Mouse (Mus musculus) G1E (cell line): Measurements from ENCODE around the gene Gck.

Experiments
- CTCF ChIP-seq: IDR thresholded peaks from 2 replicates; pipeline ENCODE4 v1.5.1; 2012; ENCODE audit warnings: low read depth, low read length, inconsistent platforms, mixed read lengths
- GATA1 ChIP-seq: IDR thresholded peaks from 2 replicates; pipeline ENCODE4 v1.6.1; 2012; ENCODE audit warnings: borderline replicate concordance, low read length, inconsistent platforms, mixed read lengths
- GATA2 ChIP-seq: IDR thresholded peaks from 2 replicates; pipeline ENCODE4 v1.6.1; 2012; ENCODE audit warnings: low read depth, low read length, inconsistent platforms, borderline replicate concordance
- POLR2AphosphoS5 ChIP-seq: IDR thresholded peaks from 2 replicates; pipeline ENCODE4 v1.6.1; 2012; ENCODE audit warnings: low read depth, low read length, inconsistent platforms; ENCODE audit not compliant: insufficient replicate concordance
- TAL1 ChIP-seq: conservative IDR thresholded peaks from 2 replicates; pipeline ENCODE4 v1.6.1; 2012; ENCODE audit warnings: low read depth, low read length, inconsistent platforms, mixed read lengths

GRCm38 (mm10) chr11:5981323-5981722 is 31.4 kb upstream of the Gck start:
- TF ChIP-seq CTCF (no peak), POLR2AphosphoS5 (no peak), GATA1 (no peak), GATA2 (no peak), TAL1 (no peak)
